Mouse (Mus musculus) E14TG2a.4 (cell line): ENCODE measurements around the gene Mxd4.

Experiments used
- CTCF ChIP-seq: conservative IDR thresholded peaks from 2 replicates; pipeline ENCODE4 v1.5.1; 2014; ENCODE audit warnings: low read length
- POU5F1 ChIP-seq: IDR thresholded peaks from 2 replicates; pipeline ENCODE4 v1.6.1; 2014; ENCODE audit warnings: low read length, borderline replicate concordance

DNA sequence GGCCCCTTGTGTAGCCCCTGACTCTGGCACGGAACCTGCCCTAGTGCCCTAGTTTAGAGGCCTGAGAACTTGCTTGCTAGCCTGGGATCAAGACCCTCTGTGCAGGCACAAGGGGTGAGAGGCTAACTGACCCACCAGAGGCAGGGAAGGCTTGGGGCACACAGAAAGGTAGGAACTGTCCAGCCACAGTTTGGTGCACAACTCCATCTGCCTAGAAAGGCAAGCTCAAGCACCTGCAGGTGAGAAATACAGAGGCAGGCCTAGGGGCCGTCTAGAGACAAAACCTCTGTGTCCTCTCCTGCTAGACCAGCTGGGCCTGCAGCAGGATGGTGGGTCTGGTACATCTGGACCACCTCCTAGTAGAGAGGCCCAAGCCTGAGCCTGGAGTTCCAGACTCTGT, 13.5 kb downstream of the Mxd4 start:
- TF ChIP-seq CTCF, result no peak
- no peak for TF ChIP-seq POU5F1
